Mouse (Mus musculus): ENCODE measurements around the gene Polg2.

DNA sequence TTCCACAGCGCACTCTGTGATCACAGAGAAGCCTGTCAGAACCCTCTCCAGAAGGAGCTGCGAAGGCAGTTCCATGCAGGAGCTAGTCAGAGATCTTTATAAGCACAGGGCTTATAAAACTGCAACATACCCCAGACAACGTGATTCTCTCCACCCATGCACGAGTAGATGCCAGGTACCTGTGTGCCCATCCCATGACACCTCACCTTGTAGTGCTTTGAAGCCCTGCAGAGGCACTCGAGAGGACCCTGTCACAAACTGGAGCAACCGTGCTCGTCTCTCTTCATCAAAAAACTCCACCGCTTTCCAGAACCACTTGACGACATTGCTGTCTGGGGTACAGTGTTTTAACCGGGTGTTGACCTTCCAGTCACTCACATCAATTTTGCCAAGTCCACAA, 45.1 kb upstream of the Polg2 start:
- no peak for TF ChIP-seq EP300 (IDR thresholded peaks at IDR 0.05; ENCODE audit: low read depth)
- no peak for TF ChIP-seq CTCF (IDR thresholded peaks at IDR 0.05; ENCODE audit: low read depth)

All from liver, postnatal 0 days (tissue).